Mouse (Mus musculus) left cerebral cortex, postnatal 36 days (tissue): ENCODE results near the gene Tmem54. TPM values are rescaled to one million over a fixed set of nuclear protein-coding genes. Genes with fewer than 3 reads are reported as not detected.
A peak's percentile ranks its signal among the peaks of the same experiment; 100 is the strongest.

Experiments
- DNase-seq, 2 experiments: peaks; one replicate each; pipeline ENCODE4 v3.0.0; 2021 to 2022; ENCODE audit warnings: low spot score in 2 of 2, mixed read lengths in 1 of 2
- intact Hi-C: fragments of 180-260 bp; cut with DNase I; formaldehyde crosslinking; loops from one replicate; pipeline ENCODE4 v1.15.1; 2025
- total RNA-seq, 2 experiments: library from RNA; stranded (reverse); gene quantifications; 2 replicates each; pipeline ENCODE4 v1.2.3; 2021

Gene Tmem54
- total RNA-seq, 2 experiments from 2014 or later, result not detected

- DNase-seq, result no peak
- intact Hi-C loops, result no loop called here
Measured at GRCm38 (mm10) chr4:129122719-129123118, 17.4 kb downstream of the Tmem54 start.

DNA sequence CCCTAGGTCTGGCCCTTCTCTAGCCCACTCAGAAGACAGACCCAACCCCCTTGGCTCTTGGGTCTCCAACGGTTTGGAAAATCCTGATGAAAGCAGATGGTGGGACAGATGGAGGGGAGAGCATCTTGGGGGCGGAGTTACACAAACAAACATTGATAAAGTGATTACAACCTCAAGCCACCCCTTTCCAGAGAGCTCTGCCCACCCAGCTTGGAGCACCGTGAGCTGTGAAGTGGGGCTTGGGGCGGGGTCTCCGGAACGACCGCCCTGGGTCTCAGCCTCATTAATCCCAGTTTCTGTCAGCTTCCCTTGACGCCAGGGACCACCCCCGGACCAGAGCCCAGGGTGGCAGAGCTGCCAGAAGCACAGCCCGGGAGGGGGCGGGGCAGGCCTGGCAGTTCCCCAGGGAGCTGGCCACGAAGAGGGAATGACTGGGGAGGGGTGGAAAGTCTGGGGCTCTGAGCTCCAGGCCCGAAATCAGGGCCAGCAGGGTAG is 19.4 kb downstream of the Tmem54 start:
- peak in 1 of 2 experiments; percentile 74 for DNase-seq
- intact Hi-C loops, result no loop called here

- DNase-seq, result no peak
- intact Hi-C loops, result no loop called here
Measured at GRCm38 (mm10) chr4:129125736-129126451, 20.5 kb downstream of the Tmem54 start.

- DNase-seq, result peak; percentile 62 to 66
- intact Hi-C loops, result no loop called here
Measured at GRCm38 (mm10) chr4:129128582-129129338, 23.4 kb downstream of the Tmem54 start.

DNA sequence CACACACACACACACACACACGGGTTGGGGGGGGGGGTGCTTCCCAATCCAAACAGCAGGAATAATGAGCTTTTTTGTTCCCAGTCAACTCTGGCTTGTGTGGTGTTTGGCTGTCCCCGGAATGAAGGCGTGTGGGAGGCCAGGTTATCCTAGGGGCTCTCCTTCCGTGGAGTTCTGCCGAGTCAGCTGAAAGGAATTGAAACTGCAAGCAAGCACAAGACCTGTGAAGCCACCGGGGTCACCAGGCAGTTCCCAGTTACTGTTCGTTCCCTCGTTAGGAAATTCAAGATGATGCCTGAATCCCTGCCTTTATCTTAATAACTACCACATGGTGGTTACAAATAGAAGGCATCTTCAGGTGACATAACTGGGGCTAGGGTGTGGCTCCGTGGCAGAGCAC is 24.0 kb downstream of the Tmem54 start:
- intact Hi-C loops, result no loop called here

GRCm38 (mm10) chr4:129130149-129130548 is 24.8 kb downstream of the Tmem54 start:
- DNase-seq, result no peak
- intact Hi-C loops, result loop anchor here (10.0 kb wide), 1 partner anchor 325 kb away; no protein-coding TSS in a partner anchor

More for the DNA sequence above, 24.0 kb downstream of the Tmem54 start:
- no peak for DNase-seq

GRCm38 (mm10) chr4:129130755-129131303 is 25.5 kb downstream of the Tmem54 start:
- no peak for DNase-seq
- intact Hi-C loops, result loop anchor here (10.0 kb wide), 1 partner anchor 324 kb away; no protein-coding TSS in a partner anchor

DNA sequence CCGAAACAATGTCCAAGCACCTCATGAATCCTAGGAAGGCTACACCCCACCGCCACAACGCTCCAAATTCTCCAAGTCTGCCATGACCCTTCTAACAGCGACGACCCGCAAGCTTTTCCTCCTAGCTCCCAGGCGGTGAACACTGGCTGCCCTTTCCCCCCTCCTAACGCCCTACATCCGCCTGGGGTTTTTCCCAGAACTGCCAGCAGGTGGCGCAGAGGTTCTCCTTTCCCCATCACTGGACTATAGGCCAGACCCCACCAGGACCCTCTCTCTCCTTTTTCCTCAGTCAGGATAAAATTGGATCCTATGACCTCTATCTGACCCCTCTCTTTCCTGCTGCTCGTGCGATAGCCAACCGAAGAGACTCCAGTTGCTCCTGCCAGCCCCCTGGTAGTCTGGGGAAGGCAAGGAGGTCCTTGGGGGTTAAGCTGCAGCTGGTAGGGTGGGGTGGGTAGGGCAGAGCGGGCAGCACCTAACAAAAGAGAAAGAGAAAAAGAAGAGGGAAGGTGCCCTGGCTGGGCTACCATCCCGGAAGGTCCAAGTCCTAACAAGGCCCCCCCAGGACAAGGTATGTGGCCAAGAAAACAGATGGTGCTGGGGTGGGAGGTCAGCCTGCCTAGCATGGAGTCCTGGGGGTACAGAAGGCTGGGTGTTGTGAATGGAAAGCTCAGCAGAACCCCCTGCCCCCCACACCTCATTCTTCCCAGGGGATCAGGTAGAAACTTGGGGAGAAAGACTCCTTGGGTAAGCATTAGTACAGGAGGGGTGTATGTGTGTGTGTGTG is 29.6 kb downstream of the Tmem54 start:
- DNase-seq, result no peak
- intact Hi-C loops, result loop anchor here (5.0 to 10.0 kb wide), 2 partner anchors 52 to 320 kb away; partner anchors contain the start of genes S100pbp and Yars

DNA sequence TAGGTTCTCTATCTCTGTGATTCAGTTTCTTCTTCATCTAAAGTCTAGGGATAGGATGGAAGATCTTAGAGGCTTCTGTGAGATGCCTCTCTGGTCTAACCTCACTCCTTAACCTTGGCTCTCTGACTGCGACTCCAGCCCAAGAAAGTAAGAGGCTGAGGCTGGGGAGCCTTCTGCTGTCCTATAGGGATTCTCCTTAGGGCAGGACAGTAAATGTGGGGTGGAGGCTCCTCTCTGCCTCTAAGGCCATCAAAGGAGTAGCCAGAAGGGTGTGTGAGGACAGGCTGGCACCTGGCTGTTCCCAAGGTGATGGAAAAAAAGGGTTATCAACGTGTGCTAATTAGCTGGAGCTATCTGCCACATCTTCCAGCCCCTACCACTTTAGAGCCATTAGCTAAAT is 30.3 kb downstream of the Tmem54 start:
- intact Hi-C loops, result loop anchor here (5.0 to 10.0 kb wide), 2 partner anchors 52 to 319 kb away; partner anchors contain the start of genes S100pbp and Yars
- DNase-seq, result no peak

DNA sequence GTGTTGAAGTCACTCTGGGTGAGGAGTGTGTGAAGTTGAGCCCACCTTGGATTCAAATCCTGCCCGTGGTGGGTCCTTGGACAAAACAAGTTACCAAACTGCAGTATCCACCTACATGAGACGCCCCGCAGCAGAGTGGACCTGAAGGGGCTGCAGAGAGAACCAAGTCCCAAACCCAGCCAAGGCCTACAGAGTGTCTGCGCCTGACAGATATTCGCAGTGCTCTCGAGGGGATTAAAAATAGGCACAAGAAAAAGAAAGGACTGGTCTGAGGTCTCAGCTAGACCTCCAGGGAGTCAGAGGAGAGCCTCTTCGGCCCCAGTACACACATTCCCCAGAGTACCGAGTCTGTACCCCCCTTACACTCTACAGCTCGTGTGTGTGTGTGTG is 30.8 kb downstream of the Tmem54 start:
- no peak for DNase-seq
- intact Hi-C loops, result loop anchor here (5.0 to 10.0 kb wide), 2 partner anchors 51 to 319 kb away; partner anchors contain the start of genes S100pbp and Yars

DNA sequence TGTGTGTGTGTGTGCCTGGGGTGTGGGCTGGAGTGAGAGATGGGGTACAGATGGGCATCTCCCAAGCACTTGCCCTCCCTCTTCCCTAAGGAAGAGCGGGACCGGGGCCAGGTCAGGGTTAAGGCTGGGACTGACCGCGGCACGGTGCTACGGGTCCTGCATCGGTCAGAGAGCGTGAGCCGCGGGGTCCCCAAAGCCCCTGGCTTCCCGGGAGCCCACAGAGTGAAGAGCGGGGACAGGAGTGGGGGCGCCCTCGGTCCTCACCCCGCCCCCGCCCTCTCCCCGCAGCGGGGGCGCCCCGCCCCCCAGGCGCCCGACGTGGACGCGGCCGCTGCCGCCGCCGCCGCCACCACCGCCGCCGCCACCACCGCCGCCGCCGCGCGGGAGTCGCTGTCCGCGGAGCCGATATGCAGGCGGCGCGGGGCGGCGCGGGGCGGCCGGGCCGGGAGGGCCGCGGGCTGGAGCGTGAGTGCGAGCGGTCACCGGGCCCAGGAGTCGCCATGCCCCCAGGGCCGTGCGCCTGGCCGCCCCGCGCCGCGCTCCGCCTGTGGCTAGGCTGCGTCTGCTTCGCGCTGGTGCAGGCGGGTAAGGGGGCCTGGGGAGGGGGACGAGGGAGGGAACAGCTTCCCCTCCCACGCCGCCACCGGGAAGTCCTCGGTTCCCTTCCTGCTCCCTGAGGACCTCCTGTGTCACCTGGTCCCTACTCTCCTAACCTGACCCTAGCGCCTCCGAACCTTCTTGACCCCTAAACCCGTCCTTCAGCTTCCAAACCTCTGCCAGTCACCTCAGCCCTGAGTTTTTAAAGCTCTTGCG is 31.4 kb downstream of the Tmem54 start, which contains the start of gene Fndc5:
TSS of gene Fndc5 (plus strand) at position 421 of the 813 bp plus-strand sequence.
- DNase-seq, result no peak
- intact Hi-C loops, result loop anchor here (5.0 to 10.0 kb wide), 2 partner anchors 51 to 318 kb away; partner anchors contain the start of genes S100pbp and Yars

DNA sequence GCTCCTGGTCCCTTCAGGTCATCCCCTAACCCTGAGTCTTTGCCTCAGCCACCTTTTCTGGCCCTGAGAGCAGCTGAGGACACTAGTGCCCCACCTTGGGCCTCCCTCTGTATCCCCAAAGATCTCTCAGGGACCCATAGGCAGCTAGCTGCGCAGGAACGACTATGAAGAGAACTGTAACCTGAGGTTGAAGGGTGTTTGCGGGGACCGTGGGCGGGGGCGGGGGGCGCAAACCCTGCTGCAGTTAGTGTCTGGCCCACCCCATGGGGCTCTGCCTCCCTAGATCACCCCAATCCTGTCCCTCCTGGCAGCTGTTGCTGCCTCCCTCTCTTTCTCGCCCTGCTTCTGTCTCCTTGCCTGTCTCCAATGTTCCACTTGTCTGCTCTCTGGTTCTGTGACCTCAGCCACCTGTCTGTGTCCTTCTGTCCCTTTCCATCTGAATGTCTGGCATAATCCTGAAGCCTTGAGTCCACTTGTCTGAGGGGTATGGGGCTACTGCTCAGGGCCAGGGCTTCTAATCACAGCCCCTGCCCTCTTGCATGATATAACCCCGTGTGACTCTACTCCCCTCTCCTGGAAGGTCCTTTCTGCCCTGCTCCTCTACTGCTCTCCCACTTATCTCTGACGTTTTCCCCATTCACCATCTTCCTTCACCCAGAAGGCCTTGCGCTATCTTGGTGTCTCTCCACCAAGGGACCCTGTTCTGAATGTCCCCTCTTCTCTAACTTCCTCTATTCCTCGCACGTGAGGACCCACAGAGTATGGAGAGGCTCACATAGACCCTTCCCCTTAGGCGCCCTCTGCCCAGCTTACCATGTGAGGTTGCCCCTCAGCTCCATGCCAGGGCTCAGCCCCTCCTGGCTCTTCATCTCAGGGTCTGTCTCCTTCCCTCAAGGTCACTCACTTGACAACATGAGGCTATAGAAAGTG is 32.3 kb downstream of the Tmem54 start:
- DNase-seq, result no peak
- intact Hi-C loops, result loop anchor here (5.0 to 10.0 kb wide), 2 partner anchors 50 to 317 kb away; partner anchors contain the start of genes S100pbp and Yars

- DNase-seq, result no peak
- intact Hi-C loops, result loop anchor here (5.0 to 10.0 kb wide), 2 partner anchors 48 to 315 kb away; partner anchors contain the start of genes S100pbp and Yars
Measured at GRCm38 (mm10) chr4:129139642-129140041, 34.3 kb downstream of the Tmem54 start.

DNA sequence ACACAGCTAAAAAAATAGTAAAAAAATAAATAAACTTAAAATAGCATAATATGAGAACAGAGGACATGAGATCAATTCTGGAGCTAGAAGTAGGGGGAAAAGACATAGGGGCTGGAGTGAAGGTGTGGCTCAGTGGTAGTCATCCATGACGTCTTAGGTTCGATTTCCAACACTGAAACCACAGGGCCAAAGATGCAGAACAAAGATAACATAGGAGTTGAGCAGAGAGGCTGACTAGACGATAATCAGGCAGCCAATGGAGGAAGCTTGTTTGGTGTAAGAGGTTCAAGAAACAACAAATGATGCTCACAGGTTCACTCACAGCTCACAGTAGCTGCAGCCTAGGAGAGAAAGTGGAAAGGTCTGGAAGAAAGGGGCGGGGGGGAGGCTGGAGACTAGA is 35.5 kb downstream of the Tmem54 start:
- intact Hi-C loops, result no loop called here
- no peak for DNase-seq

- intact Hi-C loops, result no loop called here
- DNase-seq, result no peak
Measured at GRCm38 (mm10) chr4:129141560-129142438, 36.5 kb downstream of the Tmem54 start.

- intact Hi-C loops, result no loop called here
- no peak for DNase-seq
Measured at GRCm38 (mm10) chr4:129142439-129143045, 37.2 kb downstream of the Tmem54 start.
